Mouse (Mus musculus): ENCODE results near the gene Prkcz.

The Prkcz gene

GRCm38 (mm10) chr4:155308679-155309078 is 52.5 kb downstream of the Prkcz start:
- no peak for DNase-seq (ENCODE audit: low spot score)

- peak; percentile 88 for DNase-seq (ENCODE audit: low spot score)
These were observed 53.1 kb downstream of the Prkcz start for GRCm38 (mm10) chr4:155308068-155308467.

GRCm38 (mm10) chr4:155307591-155307990 is 53.6 kb downstream of the Prkcz start:
- DNase-seq (ENCODE audit: low spot score): no peak

- DNase-seq (ENCODE audit: low spot score): no peak
These were observed 54.6 kb downstream of the Prkcz start for GRCm38 (mm10) chr4:155306356-155307242.

GRCm38 (mm10) chr4:155305531-155306031 is 55.6 kb downstream of the Prkcz start:
- peak; percentile 41 for DNase-seq (ENCODE audit: low spot score)

DNA sequence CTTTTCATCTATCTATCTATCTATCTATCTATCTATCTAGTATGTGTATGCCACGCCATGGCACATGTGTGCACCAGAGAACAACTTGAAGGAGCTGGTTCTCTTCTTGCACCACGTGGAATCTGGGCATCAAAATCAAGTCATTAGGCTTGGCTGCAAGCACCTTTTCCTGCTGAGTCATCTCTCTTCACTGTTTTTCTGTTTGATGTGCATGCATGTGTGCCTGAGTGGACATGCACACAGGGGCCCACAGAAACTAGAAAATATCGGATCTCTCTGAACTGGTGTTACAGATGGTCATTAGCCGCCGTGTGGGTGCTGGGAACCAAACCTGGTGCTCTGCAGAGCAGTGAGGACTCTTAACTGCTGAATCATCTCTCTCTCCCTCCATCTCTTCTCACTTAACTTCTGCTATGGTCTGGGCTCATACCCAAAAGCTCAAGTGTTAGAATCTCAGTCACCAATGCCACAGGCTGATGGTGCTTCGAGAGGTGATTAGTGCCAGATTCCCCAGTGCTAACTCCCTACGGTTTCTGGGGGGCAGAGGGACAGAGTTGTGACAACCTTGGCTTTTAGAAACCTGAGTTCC is 56.6 kb downstream of the Prkcz start:
- DNase-seq (ENCODE audit: low spot score): no peak

GRCm38 (mm10) chr4:155301965-155302364 is 59.2 kb downstream of the Prkcz start:
- no peak for DNase-seq (ENCODE audit: low spot score)

DNA sequence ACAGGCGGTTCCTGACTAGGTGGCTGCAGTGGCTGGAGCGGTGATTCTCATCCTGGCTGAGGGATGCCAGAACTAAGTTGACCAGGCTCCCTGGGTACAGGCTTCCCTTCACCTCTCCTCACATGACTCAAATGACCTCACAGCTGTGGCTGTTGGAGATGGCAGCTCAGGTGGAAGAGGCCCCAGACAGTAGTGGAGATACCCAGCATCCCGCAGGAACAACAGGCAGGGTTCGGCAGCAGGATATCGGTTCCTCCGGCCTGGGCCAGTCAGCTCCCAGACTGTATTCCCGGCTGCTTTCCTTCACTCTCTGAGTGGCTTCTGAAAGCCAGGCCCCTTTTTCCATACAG is 60.1 kb downstream of the Prkcz start:
- no peak for DNase-seq (ENCODE audit: low spot score)

DNA sequence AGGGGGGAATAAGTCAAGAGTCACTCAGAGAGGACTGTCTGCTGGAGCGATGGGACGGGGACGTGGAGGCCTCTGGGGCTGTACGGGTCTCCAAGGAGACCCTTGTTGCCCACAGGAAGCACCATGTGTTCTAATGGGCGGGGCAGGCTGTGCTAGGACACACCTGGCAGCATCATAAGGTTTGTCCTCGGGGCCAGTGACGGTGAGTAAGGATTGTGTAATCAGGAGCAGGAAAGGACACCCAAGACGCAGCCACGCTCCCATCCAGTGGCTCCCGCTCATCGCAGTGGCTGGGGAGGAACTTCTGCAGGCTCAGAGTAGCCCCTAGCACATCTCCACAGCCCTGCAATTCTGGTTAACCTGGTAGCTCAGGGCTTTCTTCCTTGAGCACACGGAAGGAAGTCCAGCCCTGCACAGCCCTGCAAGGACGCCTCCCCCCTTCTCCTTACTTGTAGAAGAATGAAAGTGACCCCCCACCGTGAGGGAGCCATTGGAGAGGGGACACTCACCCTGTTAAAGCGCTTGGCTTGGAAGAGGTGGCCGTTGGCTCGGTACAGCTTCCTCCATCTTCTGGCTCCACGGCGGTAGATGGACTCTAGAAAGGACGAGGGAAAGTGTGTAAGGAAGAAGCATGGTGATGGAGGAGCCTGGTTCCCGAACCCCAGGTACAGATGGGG is 60.6 kb downstream of the Prkcz start:
- DNase-seq (ENCODE audit: low spot score): no peak

DNA sequence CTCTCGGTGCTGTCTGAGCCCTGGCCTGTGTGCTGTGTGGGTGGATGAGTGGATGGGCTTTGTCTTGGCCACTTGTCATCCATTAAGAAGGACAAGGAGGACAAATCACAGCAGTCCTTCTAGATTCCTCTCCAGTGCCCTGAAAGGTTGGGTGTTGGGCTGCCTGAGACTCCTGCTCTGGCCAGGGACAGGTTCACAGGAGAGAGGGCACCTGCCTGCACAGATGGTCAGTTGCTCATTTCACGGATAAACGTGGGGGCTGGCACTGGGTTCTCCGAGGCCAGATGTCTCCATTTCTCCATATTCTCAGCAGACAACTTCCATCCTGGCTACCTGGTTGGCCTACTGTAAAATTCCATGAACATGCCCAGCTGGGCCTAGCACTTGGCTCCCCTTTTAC is 62.3 kb downstream of the Prkcz start:
- DNase-seq (ENCODE audit: low spot score): no peak

- DNase-seq (ENCODE audit: low spot score): no peak
These were observed 64.1 kb downstream of the Prkcz start for GRCm38 (mm10) chr4:155297057-155297456.

DNA sequence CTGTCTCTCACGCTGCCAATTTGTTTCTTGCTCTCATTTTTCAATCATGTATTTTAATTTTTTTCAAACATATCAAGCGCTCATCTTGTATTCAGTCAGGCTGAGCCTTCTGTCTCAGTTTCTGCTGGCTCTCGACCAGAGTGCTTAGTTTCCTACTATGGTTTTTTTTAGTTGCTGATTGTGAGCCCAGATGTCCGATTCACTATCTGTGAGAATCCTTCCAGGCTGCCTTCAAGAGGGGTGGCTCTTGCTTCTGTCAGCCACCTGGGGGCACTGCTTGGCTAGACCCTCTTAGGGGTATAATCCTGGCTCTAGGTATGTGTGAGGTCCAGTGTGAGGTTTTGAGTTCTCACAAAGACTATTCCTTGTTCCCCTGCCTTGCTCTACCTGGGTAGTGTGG is 65.2 kb downstream of the Prkcz start:
- DNase-seq (ENCODE audit: low spot score): peak; percentile 76

DNA sequence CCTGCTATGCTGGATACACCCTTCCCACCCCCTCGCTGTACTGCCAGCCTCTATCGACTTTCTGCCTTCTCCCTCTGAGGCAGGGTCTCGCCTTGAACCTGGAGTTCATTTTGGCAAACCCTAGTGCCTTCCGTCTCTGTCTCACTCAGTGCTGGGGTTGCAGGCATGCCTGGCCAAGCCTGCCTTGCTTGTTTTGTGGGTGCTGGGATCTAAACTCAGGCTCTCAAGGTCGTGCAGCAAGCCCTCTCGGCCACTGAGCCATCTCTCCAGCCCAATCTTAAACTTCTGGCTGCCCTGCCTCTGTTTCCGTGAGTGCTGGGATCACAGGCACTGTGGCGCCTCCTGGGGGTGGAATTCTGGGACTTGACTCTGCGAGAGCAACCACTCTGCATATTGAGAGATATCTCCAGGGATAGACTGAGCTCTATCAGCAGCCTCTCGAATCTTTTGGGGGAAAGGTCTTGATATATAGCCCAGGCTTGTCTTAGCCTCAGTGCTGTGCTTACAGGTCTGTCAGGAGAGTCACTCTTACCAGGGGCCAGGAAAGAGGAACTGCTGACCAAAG is 66.1 kb downstream of the Prkcz start:
- DNase-seq (ENCODE audit: low spot score): no peak

DNA sequence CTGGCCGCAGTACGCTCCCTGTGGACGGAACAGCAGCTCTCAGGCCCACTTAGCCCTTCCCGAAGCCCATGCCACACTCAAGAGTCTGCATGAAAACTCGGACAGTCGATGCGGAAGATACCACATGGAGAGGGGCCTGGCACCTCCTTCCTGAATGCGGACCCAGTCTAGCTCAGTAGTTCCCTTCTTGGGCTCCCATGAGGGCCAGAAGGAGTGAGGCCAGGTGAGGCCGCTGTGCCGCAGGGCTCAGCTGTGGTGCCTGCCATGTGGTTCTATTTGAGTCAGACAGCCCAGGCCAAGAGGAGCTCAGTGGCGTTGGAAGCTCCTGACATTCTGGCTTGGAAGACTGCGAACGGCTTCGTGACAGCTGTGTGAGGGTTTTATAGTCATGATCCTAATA is 66.8 kb downstream of the Prkcz start:
- no peak for DNase-seq (ENCODE audit: low spot score)

GRCm38 (mm10) chr4:155292863-155293262 is 68.3 kb downstream of the Prkcz start:
- no peak for DNase-seq (ENCODE audit: low spot score)

GRCm38 (mm10) chr4:155290045-155290444 is 71.1 kb downstream of the Prkcz start:
- DNase-seq (ENCODE audit: low spot score): no peak

DNA sequence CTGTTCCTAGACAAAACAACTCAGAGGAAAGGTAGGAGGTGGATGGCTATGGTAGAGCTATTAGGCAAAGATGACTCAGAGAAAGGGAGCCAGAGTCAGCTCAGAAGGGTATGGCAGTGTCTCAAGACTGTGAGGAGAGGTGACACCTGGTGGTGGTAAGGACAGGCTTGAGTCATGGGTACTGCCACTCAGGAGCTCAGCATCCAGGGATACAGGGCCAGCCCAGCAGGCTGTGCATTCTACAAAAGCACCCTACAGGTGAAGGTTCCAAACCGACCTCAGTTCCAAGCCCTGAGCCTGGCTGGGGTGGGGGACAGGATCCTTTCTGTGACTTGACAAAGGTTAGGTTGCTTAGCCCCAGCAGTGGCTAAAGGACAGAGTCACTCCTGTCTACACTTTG is 72.6 kb downstream of the Prkcz start:
- DNase-seq (ENCODE audit: low spot score): no peak

DNA sequence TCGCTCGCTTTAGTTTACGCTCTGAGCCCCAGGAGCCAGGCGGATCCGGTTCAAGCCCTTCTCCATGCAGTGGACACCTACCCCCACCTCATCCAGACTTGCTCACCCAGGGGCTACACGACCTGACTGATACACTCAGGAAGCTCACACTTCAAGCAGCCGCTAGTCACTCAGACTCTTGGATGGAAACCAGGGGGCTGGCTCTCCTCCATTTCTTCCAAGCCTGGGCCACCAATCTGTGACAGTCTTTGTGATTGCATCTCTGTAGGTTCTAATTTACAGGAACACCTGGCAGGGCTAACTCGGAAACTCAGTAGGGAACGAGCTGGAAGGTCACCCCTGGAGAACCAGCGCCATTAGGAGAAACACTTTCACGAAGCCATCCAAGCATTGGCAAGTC is 73.4 kb downstream of the Prkcz start:
- no peak for DNase-seq (ENCODE audit: low spot score)

GRCm38 (mm10) chr4:155286090-155286489 is 75.1 kb downstream of the Prkcz start:
- DNase-seq (ENCODE audit: low spot score): no peak

DNA sequence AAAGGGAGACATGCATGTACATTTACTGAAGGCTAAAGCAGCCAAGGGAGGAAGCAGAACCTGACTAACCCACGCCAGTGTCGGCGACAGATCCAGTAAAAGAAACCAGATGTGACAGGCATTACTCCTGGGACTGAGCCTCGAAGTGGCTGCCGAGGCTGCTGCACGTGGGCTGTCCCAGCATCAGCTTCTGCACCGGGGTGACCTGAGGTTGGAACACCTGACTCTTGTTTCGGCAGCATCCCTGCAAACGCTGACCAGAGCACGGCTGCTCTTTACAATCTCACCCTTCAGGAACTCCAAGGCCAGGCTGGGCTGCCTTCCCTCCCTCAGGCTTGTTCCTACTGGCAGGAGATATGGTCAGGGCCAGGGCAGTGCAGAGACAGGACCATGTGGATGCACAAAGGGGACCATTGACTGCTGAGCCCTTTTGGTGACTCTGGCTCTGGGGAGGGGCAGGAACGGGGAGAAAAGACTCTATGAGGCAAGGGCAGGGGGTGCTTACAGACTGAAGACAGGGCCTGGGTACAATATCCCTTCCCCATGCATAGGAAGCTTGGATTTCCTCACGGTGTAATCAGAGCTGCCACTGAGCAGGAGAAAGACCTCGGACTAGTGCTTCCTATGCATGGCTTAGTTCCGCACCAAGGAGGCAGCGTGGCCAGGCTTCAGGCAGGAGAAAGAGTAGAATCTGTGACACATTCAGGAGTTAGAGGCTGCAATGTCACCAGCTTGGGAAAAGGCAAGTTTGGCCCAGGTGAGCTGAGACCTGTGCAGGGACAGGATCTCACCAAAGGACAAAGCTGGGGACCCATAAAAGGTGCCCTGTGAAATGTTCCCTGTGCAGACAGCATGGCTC is 76.4 kb downstream of the Prkcz start:
- DNase-seq (ENCODE audit: low spot score): no peak

DNA sequence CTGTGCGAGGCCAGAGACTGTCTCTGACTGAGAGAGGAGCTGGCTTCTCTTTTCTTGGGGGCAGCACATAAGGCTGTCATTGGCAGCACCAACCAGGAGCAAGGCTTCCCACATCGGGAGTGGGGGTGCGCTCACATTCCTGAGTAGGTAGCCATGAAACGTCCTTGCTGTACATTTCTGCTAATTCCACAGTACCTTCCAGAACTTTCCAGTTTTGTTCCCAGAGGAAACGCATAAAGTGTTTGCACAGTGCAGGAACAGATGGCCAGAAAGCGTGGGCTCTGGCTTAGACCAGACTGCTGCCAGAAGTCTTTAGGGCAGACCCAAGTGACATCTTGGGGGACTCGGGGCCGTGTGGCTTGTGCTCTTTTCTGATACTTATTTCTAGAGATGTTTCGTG is 77.6 kb downstream of the Prkcz start:
- no peak for DNase-seq (ENCODE audit: low spot score)

Data from layer of hippocampus, adult 11-12 months (tissue).